Mouse (Mus musculus) embryonic facial prominence, embryonic 12.5 days (tissue): ENCODE measurements at regions not wholly inside any gene's neighbourhood (a gene's known extent, or its start where the extent isn't known, plus 50 kb on each side); places are given as distances from the start of the nearest gene placed in this dataset.

Experiments
- ATAC-seq: fragments of 200-750 bp; cut with Nextera tagmentation; 2 replicates; pipeline ENCODE4 v1.8.0; 2017; ENCODE audit not compliant: insufficient number of reproducible peaks, insufficient read depth, low FRiP score, low TSS enrichment
- H3K27ac ChIP-seq: fragments of 300-500 bp; sonication (generic); 2 replicates; pipeline ENCODE4 v1.5.1; 2016; ENCODE audit warnings: mild to moderate bottlenecking
- H3K27me3 ChIP-seq: fragments of 300-500 bp; sonication (generic); 2 replicates; pipeline ENCODE4 v1.6.1; 2016; ENCODE audit warnings: mild to moderate bottlenecking, moderate library complexity
- H3K36me3 ChIP-seq: fragments of 300-500 bp; sonication (generic); 2 replicates; pipeline ENCODE4 v1.6.1; 2016; ENCODE audit warnings: mild to moderate bottlenecking
- H3K4me1 ChIP-seq: fragments of 300-500 bp; sonication (generic); 2 replicates; pipeline ENCODE4 v1.6.1; 2016
- H3K4me2 ChIP-seq: fragments of 300-500 bp; sonication (generic); replicated peaks from 2 replicates; pipeline ENCODE4 v1.6.1; 2016; ENCODE audit warnings: mild to moderate bottlenecking, moderate library complexity
- H3K4me3 ChIP-seq: fragments of 300-500 bp; sonication (generic); 2 replicates; pipeline ENCODE4 v1.5.1; 2016; ENCODE audit warnings: mild to moderate bottlenecking
- H3K9ac ChIP-seq: fragments of 300-500 bp; sonication (generic); 2 replicates; pipeline ENCODE4 v1.6.1; 2016; ENCODE audit warnings: mild to moderate bottlenecking, moderate library complexity
- H3K9me3 ChIP-seq: fragments of 300-500 bp; sonication (generic); 2 replicates; pipeline ENCODE4 v1.6.1; 2016; ENCODE audit warnings: mild to moderate bottlenecking, moderate library complexity
- WGBS: fragments of 180-500 bp; shearing (Covaris S2); methylation state at CpG from one replicate; pipeline ENCODE4 v1.1.7; 2016; 5-methylcytosine and 5-hydroxymethylcytosine counted together

DNA sequence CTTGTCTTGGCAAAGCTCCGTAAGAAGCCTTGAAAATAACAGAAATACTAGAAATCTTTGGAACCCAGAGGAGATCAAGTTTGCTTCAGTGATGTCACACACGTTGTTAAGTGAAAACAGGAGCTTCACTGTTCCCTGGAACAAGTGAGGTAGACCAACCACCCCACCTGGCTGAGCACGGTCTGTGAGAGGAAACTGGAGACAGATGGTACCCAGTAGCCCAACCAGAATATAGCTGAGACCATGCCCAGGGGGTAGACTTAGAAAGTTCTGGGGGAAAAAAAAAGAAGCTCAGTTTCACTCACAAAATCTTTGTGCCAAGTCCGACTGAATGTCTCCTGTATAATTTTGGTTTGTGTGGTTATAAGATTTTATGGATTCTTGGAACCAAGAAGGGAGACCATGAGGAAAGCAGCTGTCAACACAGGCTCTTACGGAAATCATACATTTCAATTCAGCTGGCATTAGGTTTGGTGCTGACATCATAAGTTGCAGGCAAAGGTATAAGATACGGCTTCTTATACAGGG is 332.4 kb upstream of the Pbx1 start:
- Histone ChIP-seq H3K36me3 (no peaks in the 10 kb centered on the region), H3K4me2 (no peak overlapping the region), H3K9ac (no peak overlapping the region), H3K9me3 (no peaks in the 10 kb centered on the region), H3K27me3 (no peaks in the 10 kb centered on the region), H3K4me3 (no peak overlapping the region), H3K27ac (no peak overlapping the region), H3K4me1 (0 out of 2 replicates have a peak, but pooled peaks cover 4% of the 10 kb centered on the region)
- ATAC-seq = 0 out of 2 replicates have a peak, but pooled peaks have one; percentile 74
- 46% methylated on average over 6 of the region's 6 CpGs for WGBS

DNA sequence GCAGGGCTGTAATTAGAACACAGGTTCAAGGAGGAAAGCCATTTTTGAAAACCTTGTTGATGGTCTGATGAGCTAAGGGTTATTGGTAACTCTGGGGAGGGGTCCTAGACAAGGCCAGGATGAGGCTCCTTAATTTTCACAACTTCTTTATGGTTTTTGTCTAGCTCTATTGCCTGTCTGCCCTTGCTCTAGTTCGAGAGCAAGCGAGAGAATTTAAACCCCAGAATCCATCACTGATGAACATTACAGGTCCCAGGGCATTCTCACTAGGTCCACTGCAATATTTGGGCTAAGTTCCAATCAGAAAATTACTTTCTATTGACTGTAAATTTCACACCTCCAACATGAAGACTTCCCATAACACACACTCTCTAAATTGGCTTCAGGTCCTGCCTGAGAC is 329.0 kb upstream of the Pbx1 start:
- Histone ChIP-seq H3K27ac (no peak overlapping the region), H3K36me3 (no peaks in the 10 kb centered on the region), H3K4me3 (no peak overlapping the region), H3K4me2 (no peak overlapping the region), H3K4me1 (0 out of 2 replicates have a peak, but pooled peaks cover 4% of the 10 kb centered on the region), H3K9ac (no peak overlapping the region), H3K27me3 (no peaks in the 10 kb centered on the region), H3K9me3 (no peaks in the 10 kb centered on the region)
- ATAC-seq = no peak
- WGBS = 91% methylated on average over 2 of the region's 2 CpGs

DNA sequence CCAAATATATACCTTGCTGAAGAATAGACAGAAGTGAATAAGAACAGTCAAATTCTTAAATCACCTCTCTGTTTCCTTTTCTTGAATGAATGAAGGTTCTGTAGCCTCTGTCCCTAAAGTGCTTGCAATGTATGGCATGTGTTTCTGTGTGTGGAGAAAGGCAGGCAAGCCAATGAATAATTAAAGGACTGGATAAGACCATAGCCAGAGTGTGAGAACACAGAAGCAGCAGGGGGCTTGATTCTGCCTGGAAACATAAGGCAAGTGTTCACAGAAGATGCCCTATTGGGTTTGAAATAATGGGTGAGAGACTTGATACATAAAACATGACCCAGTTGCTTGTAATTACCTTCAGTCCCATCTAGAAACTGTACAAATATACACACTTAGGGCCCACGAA is 328.2 kb upstream of the Pbx1 start:
- no peak overlapping the region for H3K9ac ChIP-seq
- H3K27me3 ChIP-seq = no peaks in the 10 kb centered on the region
- no peaks in the 10 kb centered on the region for H3K9me3 ChIP-seq
- 45% methylated on average over 1 of the region's 1 CpGs for WGBS
- no peak for ATAC-seq
- H3K4me1 ChIP-seq = 0 out of 2 replicates have a peak, but pooled peaks cover 4% of the 10 kb centered on the region
- H3K4me2 ChIP-seq = no peak overlapping the region
- no peaks in the 10 kb centered on the region for H3K36me3 ChIP-seq
- no peak overlapping the region for H3K27ac ChIP-seq
- H3K4me3 ChIP-seq = no peak overlapping the region

DNA sequence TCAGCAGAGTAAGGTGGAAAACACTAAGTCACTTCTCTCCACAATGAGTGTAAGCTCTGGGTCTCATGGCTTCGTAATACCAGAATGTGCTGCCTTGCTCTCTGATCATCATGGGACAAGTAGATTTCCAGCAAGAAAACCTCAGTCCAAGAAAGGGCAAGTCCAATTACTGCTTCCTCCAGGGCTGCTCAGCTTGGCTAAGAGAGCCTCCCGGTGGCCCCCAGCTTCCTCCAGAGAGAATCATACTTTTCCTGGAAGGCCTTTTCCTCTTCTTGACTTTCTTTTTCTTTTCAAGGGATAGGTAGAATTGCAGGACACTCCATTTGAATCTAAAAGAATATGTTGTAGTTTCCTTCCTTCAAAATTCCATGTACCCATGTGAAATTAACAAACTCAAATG is 326.8 kb upstream of the Pbx1 start:
- no peak for ATAC-seq
- H3K4me1 ChIP-seq = peaks cover 7% of the 10 kb centered on the region
- 66% methylated on average over 2 of the region's 2 CpGs for WGBS

DNA sequence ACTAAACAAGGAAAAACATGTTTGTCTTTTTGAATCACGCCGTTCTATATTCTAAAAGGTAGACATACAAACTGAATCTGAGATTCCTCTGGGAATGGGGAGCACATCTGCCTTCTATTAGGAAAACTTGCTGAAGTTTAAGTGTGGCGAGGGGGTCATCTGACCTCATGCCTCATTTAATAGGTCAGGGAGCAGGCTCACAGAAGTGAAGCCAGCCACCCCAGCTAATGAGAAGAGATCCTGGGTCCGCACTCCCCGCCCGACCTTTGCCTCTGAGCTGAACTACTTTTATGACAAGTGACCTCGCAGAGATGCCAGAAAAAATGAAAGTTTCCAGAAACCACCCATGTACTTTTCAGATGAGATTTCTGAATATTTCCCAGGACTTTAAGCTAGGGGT is 322.1 kb upstream of the Pbx1 start:
- no peak overlapping the region for H3K4me3 ChIP-seq

More for the DNA sequence above, 326.8 kb upstream of the Pbx1 start:
- Histone ChIP-seq H3K9me3 (no peaks in the 10 kb centered on the region), H3K27ac (no peak overlapping the region), H3K4me2 (no peak overlapping the region), H3K4me3 (no peak overlapping the region), H3K36me3 (no peaks in the 10 kb centered on the region), H3K9ac (no peak overlapping the region), H3K27me3 (no peaks in the 10 kb centered on the region)

DNA sequence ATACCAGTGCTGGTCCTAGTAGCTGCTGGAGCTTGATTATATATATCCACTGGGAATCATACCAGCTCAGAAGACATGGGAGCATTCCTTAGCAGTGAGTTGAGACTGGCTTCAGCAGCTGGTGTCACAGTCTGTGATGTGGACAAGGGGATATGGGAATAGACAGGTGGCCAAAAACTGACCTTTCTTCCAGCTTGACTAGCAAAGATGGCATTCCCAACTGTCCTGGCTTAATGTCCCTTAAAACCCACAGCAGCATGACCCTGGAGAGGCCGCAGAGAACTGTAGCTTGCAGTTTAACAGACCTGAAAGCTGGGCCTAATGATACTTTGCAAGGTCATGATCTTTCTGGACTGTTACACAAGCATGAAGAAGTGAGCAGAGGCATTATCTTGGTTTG is 311.4 kb upstream of the Pbx1 start:
- Histone ChIP-seq H3K36me3 (no peaks in the 10 kb centered on the region), H3K27ac (no peak overlapping the region), H3K9ac (no peak overlapping the region), H3K27me3 (no peaks in the 10 kb centered on the region), H3K9me3 (peaks cover 6% of the 10 kb centered on the region; the same call in 1 of the 2 replicates), H3K4me1 (no peaks in the 10 kb centered on the region), H3K4me2 (no peak overlapping the region), H3K4me3 (no peak overlapping the region)
- no peak for ATAC-seq
- WGBS = 67% methylated on average over 1 of the region's 1 CpGs

More for the DNA sequence above, 322.1 kb upstream of the Pbx1 start:
- Histone ChIP-seq H3K4me1 (peaks cover 7% of the 10 kb centered on the region), H3K27ac (no peak overlapping the region), H3K27me3 (no peaks in the 10 kb centered on the region), H3K9me3 (no peaks in the 10 kb centered on the region), H3K9ac (no peak overlapping the region), H3K4me2 (no peak overlapping the region), H3K36me3 (no peaks in the 10 kb centered on the region)
- no peak for ATAC-seq
- 13% methylated on average over 7 of the region's 7 CpGs for WGBS

DNA sequence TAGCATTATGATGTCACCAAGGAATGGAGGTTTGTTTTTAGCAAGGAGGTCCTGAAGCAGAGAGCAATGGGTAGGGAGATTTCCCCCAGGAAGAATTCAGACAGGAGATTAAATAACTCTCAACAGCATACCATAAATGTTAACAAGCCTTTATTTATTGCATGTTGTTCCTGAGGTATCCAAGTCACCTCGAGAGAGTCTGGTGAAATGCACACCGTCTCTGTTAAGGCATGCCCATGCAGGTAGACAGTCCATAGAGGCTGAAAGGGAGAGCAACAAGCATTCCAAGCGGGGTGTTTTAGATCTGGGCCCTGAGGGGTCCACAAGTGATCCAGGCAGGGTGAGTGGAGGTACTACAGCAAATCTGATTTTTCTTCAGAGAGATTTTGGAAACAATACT is 305.9 kb upstream of the Pbx1 start:
- WGBS = 60% methylated on average over 3 of the region's 3 CpGs
- Histone ChIP-seq H3K27me3 (no peaks in the 10 kb centered on the region), H3K4me1 (peaks cover 6% of the 10 kb centered on the region; the same call in 1 of the 2 replicates), H3K4me3 (no peak overlapping the region), H3K9me3 (no peaks in the 10 kb centered on the region), H3K4me2 (no peak overlapping the region), H3K9ac (no peak overlapping the region), H3K27ac (no peak overlapping the region), H3K36me3 (no peaks in the 10 kb centered on the region)
- no peak for ATAC-seq

DNA sequence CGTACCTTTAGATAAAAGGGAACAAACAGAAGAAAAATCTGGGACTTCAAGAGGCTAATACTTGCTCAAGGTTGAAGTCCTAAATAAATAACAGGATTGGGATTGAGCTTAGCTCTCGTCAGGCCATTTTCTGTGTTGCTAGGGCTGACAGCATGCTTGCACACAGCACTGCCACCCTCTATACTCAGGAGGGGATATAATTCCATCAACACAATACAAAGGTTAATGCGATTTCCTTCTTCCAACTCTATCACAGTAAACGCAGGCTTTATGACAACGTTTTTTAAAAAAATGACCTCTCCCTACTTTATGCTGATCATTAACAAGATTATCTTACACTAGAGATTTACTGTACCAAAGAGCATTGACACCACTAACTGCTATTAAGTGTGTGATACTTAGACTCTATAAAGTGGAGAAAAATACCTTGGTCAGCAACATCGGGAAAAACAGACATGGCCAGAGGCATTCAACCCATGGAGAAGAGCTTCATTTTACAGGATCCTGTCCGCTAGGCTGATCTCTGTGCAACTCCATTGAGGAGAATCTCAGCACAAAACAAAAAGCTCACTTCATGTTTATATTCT is 305.3 kb upstream of the Pbx1 start:
- WGBS = 72% methylated on average over 7 of the region's 7 CpGs
- no peak for ATAC-seq

DNA sequence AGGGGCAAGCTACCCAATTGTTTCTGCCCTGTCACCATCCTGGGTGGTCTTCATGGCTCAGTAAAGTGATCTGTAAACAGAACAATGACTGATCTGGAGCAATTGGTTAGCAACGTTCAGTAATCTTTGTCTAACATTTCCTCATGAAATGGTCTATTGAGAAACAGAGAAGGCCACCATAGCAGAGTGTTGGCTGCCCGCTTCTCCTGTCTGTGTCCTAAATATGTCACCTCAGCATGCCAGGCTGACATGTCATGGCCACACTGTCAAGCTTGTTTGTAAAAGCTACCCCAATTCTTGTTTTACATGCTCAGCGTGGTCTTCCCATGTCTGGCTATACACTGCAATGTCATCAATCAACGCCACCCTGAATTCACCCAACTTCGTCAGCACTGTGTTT is 301.0 kb upstream of the Pbx1 start:
- Histone ChIP-seq H3K9ac (no peak overlapping the region), H3K4me3 (no peak overlapping the region), H3K4me2 (no peak overlapping the region), H3K4me1 (peaks cover 8% of the 10 kb centered on the region; the same call in 1 of the 2 replicates), H3K36me3 (no peaks in the 10 kb centered on the region), H3K27ac (no peak overlapping the region), H3K27me3 (no peaks in the 10 kb centered on the region), H3K9me3 (no peaks in the 10 kb centered on the region)
- ATAC-seq = no peak
- 62% methylated on average over 5 of the region's 5 CpGs for WGBS

More for the DNA sequence above, 305.3 kb upstream of the Pbx1 start:
- no peak overlapping the region for H3K4me3 ChIP-seq
- H3K4me1 ChIP-seq = peaks cover 8% of the 10 kb centered on the region; the same call in 1 of the 2 replicates
- H3K9ac ChIP-seq = no peak overlapping the region
- H3K27me3 ChIP-seq = no peaks in the 10 kb centered on the region
- no peaks in the 10 kb centered on the region for H3K9me3 ChIP-seq
- no peak overlapping the region for H3K27ac ChIP-seq
- no peaks in the 10 kb centered on the region for H3K36me3 ChIP-seq
- no peak overlapping the region for H3K4me2 ChIP-seq

DNA sequence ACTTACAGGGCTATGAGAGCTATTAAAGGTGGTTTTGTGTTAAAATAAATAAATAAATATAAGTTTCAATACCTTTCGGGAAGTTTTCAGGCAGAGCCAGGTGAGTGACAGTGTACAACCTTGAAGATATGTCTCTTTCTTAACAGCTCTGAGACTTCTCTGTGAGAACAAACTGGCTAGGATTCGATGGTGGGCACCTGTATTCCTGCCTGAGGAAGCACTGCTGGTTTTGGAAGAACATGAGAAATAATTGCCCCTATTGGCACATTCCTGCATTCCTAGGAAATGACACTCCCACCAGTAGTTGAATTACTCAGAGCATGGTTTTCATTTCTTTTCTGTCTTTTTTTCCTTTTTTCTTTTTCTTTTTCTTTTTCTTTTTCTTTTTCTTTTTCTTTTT is 277.8 kb upstream of the Pbx1 start:
- Histone ChIP-seq H3K27ac (no peak overlapping the region), H3K36me3 (no peaks in the 10 kb centered on the region), H3K4me1 (peaks cover 14% of the 10 kb centered on the region), H3K4me2 (peak overlapping the region; percentile 33; the same call in 1 of the 2 replicates), H3K9me3 (no peaks in the 10 kb centered on the region), H3K4me3 (no peak overlapping the region), H3K27me3 (no peaks in the 10 kb centered on the region), H3K9ac (no peak overlapping the region)
- no peak for ATAC-seq
- 69% methylated on average over 2 of the region's 2 CpGs for WGBS

DNA sequence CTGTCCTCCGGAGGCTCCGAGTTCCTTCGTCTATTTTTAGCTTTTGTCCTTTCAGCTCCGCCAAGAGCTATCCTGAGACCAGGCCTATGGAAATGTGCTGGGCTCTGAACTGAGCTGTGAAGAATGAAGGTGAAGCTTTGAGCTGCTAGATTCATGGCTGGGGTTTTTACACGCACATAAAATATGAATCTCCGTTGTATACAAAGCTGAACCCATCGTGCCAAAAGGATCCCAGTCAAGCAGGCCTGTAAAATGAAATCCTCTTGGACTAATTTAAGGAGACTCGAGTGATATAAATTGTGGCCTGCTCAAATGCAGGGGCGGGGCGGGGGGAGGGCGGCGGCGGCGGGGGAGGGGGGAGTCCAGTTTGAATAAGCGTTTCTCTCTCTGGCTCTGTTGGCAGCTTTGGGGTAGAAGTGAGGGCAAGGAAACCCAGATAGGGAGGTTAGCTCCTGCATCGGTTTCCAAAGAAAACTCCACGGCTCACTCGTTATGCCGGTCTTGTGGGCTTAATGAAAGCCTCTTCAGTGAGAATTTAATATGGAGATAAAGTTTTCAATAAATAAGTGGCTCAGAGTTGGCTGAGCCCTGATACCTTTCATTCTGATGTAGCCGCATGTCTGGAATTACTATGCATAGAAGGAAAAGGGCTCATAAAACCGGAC is 277.1 kb upstream of the Pbx1 start:
- no peak overlapping the region for H3K4me3 ChIP-seq
- no peaks in the 10 kb centered on the region for H3K36me3 ChIP-seq
- peaks cover 14% of the 10 kb centered on the region for H3K4me1 ChIP-seq
- peak overlapping the region; percentile 33 for H3K4me2 ChIP-seq
- H3K9me3 ChIP-seq = no peaks in the 10 kb centered on the region
- H3K27ac ChIP-seq = peak overlapping the region; percentile 73
- H3K27me3 ChIP-seq = no peaks in the 10 kb centered on the region
- no peak for ATAC-seq
- no peak overlapping the region for H3K9ac ChIP-seq
- WGBS = 19% methylated on average over 21 of the region's 21 CpGs
